Mouse (Mus musculus) kidney, adult 11 months (tissue): ENCODE results near the gene Izumo2.

Experiments used
- DNase-seq: peaks from one replicate; pipeline ENCODE4 v3.0.0; 2022

Izumo2 gene

DNA sequence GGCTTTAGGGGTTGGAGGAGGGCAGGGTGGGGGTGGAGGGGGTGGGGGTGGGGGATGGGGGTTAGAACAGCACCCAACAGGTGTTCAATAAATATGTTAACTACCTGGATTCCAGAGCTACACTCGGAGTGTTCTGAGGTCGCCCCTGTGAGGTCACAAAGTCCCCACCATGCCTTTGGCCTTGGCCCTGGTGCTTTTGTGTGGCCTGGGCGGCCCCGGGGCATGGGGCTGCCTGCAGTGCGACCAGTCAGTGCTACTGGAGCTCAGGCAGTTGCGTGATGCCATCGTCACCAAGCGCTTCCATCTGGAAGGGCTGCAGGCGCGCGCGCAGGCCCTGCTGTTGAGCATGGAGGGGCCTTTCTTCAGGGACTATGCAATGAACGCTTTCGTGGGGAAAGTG lies at the start of gene Izumo2:
Gene Izumo2 (plus strand): TSS at position 169 of the 400 bp plus-strand sequence.
- DNase-seq = no peak

GRCm38 (mm10) chr7:44661219-44661618 lies 47.3 kb upstream of the Izumo2 start:
- DNase-seq = no peak

DNA sequence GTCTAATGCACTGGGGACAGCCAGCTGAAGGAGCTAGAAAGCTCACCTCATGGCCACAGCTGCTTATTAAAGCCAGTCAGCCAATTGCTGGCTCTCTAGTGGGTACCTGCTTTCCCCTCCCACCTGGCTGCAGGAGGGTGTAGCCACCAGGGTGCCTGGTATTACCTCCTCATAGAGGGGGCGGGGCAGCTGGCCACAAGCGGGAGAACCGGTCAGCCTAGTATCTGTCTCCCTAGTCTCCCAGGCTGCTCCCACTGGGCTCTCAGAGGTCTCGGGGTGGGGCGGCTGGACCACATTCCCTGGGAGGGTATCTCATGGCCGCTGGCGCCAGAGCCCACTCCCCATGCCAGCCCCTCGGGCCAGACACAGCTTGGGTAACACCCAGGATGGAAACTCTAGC lies 46.4 kb upstream of the Izumo2 start:
- peak; percentile 81 for DNase-seq

DNA sequence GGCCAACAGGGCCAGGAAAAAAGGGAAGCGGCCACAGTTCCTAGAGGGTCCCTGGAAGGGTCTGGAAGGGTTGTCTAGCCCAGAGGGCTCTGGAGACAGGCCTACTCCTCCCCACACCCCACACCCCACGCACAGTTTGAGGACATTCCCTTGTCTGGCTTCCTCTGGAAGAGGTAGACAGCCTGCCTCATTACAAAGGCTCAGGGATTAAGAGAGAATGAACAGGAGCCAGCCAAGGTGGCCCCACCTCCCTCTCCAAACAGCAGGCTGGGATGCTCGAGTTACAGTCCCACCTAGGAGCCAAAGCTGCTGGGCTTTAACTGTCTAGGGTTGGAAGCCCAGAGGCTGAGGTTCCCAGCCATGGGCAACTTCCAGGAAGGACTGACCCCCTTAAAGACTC lies 46.0 kb upstream of the Izumo2 start:
- no peak for DNase-seq

GRCm38 (mm10) chr7:44663546-44663945 lies 45.0 kb upstream of the Izumo2 start:
- DNase-seq = no peak

DNA sequence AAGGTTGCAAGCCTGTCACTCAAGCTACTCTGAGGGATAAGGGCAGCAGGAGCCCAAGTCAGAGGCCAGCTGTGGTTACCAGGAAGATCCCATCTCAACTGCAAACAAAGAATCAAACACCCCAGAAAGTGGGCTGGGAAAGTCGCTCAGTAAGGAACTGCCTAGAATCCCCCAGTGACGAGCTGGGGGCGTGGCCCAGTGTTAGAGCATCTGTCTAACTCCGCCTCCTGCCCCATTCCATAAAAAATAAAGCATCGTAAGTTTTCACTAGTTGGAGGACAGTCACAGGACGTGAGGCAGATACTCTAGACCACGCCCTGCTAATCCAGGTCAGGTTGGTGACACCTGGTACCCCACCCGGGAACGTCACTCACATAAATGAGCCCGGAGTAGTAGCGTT lies 43.8 kb upstream of the Izumo2 start:
- DNase-seq = no peak

DNA sequence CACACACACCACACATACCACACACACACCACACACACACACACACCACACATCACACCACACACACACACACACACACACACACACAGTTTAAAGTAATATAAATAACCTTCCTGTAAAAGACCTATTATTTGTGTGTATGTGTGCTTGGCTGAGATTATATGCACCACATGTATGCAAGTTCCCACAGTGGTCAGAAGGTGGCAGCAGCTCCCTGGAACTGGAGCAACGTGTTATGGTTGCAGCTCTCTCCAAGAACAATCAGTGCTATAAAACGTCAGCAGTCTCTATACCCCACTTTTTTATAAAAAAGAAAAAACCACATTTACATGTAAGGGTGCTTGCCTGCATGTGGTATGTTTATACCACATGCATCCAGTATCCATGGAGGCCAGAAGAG lies 42.1 kb upstream of the Izumo2 start:
- no peak for DNase-seq

DNA sequence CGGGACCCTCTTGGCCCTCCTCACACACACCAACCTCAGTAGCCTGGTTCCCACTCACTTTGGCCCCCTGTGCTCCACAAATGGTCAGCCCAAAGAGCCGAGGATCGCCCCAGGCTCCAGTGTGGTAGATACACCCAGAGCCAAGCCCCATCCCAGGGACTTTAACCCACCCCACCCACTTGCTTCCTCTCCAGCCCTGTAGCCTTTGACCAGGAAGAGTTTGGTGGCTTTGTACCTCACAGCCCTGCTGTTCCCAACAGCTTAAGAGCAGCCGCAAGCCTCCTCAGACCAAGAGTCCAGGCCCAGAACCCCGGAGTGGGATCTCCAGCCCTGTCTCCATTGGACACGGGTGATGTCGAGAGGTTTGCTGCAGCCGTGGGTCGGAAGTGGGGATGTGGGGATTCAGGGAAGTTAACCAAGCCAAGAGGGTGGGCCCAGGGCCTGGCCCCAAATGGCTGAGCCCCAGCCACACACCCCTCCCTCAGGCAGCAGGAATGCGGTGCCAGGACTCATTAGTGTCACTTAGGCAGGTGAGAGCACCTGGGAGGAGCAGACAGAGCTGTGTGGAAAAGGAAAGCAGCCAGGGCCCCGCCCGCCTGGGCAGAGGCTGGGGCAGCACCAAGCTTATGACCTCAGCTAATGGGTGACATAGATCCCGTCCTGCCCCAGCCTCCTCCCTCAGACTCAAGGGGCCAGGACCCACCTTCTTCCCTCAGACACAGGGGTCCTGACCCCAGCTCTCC lies 40.4 kb upstream of the Izumo2 start:
- peak; percentile 44 for DNase-seq

DNA sequence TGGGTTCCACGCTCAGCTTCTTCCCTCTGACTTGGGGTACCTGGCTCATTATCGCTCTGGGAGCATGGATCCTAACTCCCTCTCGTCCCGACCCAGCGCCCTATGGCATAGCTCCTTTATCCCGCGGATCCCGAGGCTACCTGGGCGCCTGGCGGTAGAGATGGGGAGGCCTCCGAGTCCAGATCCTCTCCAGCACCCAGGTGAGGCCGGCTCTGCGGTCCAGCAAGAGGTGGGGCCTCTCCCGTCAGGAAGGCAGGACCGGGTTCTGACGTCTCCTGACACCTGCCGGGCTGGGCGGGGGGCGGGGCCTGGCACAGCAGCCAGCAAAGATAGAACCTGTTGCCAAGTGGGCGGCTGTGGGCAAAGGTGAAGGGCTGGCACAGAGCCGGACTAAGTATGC lies 39.4 kb upstream of the Izumo2 start:
- peak; percentile 57 for DNase-seq

- peak; percentile 96 for DNase-seq
Measured at GRCm38 (mm10) chr7:44670803-44671202, 37.7 kb upstream of the Izumo2 start, which contains the start of gene Myh14. Gene Myh14 (minus strand): TSS chr7:44670843.

DNA sequence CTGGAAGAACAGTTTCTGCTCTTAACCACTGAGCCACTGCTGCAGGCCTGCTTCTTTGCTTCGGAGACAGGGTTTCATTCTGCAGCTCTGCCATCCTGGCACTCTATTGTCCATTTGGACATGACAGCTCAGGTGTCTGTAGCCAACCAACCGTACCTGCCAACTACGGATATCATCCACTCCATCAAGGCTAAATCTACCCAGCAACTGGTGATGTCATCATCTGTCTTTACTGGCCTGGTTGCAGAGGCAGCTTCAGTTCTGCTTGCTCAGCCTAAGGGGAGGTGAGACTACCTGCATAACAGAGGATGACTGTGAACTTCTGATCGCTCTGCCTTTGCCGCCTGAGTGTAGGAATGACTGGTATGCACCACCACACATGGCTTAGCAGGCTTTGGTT lies 36.3 kb upstream of the Izumo2 start:
- peak; percentile 62 for DNase-seq

- DNase-seq = no peak
Measured at GRCm38 (mm10) chr7:44674511-44674910, 34.0 kb upstream of the Izumo2 start.

DNA sequence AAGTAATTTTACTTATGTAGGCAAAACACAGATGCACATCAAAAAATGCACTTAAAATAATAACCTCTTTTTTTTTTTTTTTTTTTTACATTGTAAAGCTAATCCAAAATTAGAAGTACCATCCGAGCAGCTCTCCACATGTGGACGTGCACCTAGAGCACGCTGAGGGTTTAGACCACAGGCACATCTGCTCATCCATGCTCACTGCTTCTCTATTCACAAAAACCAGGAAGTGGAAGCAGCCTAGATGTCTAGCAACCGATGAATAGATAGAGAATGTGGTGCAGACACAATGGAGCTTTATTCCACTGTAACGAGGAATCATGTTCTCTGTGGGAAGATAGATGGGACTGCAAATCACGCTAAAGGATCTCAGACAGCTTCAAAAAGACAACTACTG lies 33.4 kb upstream of the Izumo2 start:
- DNase-seq = no peak

DNA sequence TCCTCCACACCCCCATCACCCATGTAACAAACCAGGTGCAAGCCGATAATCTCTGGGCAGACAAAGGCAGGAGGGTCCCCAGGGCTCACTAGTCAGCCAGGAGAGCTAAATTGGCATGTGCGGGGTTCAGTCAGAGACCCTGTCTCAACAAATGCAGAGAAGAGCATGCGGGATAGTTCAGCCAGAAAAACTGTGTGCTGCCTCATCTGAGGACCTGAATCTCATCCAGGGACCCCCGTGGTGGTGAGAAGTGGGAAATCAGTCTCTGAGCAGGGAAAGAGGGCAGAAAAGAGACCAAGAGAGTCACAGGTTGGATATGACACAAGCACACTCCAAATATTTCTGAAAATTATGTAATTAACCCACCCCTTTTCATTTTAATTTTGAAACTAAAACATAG lies 32.4 kb upstream of the Izumo2 start:
- DNase-seq = no peak

DNA sequence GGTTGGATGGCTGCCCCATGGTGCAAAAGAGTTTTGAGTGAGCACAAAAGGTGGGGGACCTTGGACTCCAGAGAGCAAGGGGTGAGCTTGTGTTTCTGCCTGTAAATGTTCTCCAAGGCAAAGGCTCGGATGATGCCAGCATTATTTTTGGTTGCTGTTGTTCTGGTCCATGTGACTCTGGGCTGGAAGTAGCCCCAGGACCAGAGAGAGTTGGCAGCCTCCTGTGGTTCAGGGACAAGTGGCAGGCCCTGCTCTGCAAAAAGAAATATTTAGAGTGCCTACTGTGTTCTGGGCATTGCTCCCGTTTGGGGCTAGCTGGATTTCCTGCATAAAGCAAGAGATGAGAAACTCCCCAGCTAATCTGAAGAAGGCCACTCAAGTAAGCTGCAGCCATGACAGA lies 31.9 kb upstream of the Izumo2 start:
- DNase-seq = peak; percentile 68

- DNase-seq = peak; percentile 83
Measured at GRCm38 (mm10) chr7:44683656-44684055, 24.9 kb upstream of the Izumo2 start.

- no peak for DNase-seq
Measured at GRCm38 (mm10) chr7:44685531-44686402, 22.8 kb upstream of the Izumo2 start.

DNA sequence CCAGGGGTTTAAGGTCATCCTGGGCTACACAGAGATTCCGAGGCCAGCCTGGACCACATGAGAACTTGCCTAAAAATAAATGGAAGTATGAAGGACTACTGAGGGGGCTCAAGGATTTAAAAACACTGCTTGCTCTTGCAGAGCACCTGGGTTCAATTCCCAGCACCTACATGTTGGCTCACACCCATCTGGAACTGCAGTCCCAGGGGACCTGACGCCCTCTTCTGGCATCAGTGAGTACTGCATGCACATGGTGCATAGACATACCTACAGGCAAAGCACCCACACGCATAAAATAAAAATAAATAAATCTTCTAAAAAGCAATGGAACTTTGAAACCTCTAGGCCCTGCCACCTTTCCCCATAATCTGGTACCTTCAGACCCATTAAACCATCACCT lies 19.7 kb upstream of the Izumo2 start:
- DNase-seq = no peak

GRCm38 (mm10) chr7:44689331-44689730 lies 19.2 kb upstream of the Izumo2 start:
- no peak for DNase-seq

DNA sequence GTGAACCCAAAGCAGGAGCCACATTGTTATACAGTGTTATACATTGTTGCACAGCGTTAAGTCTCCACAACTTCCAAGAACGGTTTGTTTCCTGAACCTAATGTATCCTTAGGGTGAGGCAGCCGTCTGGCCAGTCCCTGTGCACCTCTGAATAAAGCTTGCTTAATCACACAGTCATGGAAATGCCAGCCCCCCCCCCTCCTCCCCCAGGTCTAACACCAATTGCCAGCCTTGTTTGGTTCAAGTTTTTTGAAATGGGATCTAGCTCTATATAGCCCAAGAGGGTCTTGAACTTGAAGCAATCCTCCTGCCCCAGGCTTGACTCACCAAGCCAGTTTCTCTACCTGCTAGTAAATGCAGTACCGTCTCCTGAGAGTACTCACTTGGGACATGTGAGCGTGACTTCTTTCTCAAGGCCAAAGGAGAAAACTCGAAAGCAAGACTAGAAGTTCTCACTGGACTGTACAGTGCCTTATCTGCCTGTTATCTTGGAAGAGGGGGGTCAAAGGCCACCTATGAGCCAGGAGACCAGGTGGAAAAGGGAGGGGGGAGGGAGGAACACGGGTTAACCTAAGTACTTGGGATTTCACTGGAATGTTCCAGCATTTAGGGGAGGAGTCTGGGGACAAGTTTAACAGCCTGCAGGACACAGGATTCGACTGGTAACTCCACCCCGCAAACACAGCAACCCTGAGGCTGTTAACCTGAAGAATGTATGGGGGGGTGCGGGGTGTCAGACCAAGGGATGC lies 14.9 kb upstream of the Izumo2 start:
- no peak for DNase-seq

DNA sequence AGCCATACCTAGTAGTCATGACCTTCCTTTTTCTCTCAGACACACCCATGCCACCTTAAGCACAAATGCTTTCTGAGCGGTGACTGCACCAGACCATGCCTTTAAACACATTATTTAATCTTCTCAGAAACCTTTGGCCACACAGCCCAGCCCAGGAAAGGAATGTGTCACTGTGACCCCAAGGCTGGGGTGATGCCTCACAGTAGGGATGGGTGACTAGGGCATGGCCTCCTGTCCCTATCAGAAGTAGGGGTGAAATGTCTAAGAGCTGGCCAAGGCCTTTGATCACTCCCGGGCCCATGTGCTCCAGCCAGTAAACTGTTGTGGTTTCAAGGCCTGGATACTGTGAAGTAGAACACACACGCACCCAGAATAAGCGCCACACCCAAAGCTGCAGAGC lies 13.3 kb upstream of the Izumo2 start:
- DNase-seq = no peak

- peak; percentile 75 for DNase-seq
Measured at GRCm38 (mm10) chr7:44697191-44697710, 11.3 kb upstream of the Izumo2 start.

GRCm38 (mm10) chr7:44697980-44698379 lies 10.6 kb upstream of the Izumo2 start:
- DNase-seq = no peak
